Mouse (Mus musculus): ENCODE data around the gene Exoc2. TPM values are rescaled to one million over a fixed set of nuclear protein-coding genes. Genes with fewer than 3 reads are reported as not detected.

Gene Exoc2
- polyA plus RNA-seq, 1 experiment from 2014 or later, result 18.6 TPM

GRCm38 (mm10) chr13:30931613-30932012 lies 42.3 kb downstream of the Exoc2 start:
- Histone ChIP-seq H3K4me2 (no peak overlapping the region), H3K27ac (no peak overlapping the region), H3K36me3 (no peaks in the 10 kb centered on the region), H3K27me3 (no peaks in the 10 kb centered on the region), H3K4me1 (replicated peaks) (no peaks in the 10 kb centered on the region), H3K9ac (no peak overlapping the region), H3K9me3 (replicated peaks) (no peaks in the 10 kb centered on the region), H3K4me3 (no peak overlapping the region)
- WGBS, result 72% methylated on average over 4 of the region's 4 CpGs
- no peak for ATAC-seq (replicated peaks; ENCODE audit: insufficient number of reproducible peaks, insufficient read depth, low FRiP score, low read depth)

- H3K36me3 ChIP-seq, result peaks cover 6% of the 10 kb centered on the region; the same call in 1 of the 2 replicates
- 67% methylated on average over 2 of the region's 2 CpGs for WGBS
- no peaks in the 10 kb centered on the region for H3K9me3 ChIP-seq (replicated peaks)
- H3K27ac ChIP-seq, result no peak overlapping the region
- no peak for ATAC-seq (replicated peaks; ENCODE audit: insufficient number of reproducible peaks, insufficient read depth, low FRiP score, low read depth)
- no peak overlapping the region for H3K4me2 ChIP-seq
- no peaks in the 10 kb centered on the region for H3K4me1 ChIP-seq (replicated peaks)
- H3K9ac ChIP-seq, result no peak overlapping the region
- no peak overlapping the region for H3K4me3 ChIP-seq
- H3K27me3 ChIP-seq, result no peaks in the 10 kb centered on the region
Measured at GRCm38 (mm10) chr13:30929119-30929518, 44.8 kb downstream of the Exoc2 start.

- Histone ChIP-seq H3K9ac (no peak overlapping the region), H3K36me3 (peaks cover 6% of the 10 kb centered on the region; the same call in 1 of the 2 replicates), H3K4me3 (no peak overlapping the region), H3K4me1 (replicated peaks) (no peaks in the 10 kb centered on the region), H3K27me3 (no peaks in the 10 kb centered on the region), H3K27ac (no peak overlapping the region), H3K9me3 (replicated peaks) (no peaks in the 10 kb centered on the region), H3K4me2 (no peak overlapping the region)
- no peak for ATAC-seq (replicated peaks; ENCODE audit: insufficient number of reproducible peaks, insufficient read depth, low FRiP score, low read depth)
- 89% methylated on average over 6 of the region's 6 CpGs for WGBS
Measured at GRCm38 (mm10) chr13:30924269-30924668, 49.6 kb downstream of the Exoc2 start.

- Histone ChIP-seq H3K4me2 (no peak overlapping the region), H3K4me1 (replicated peaks) (no peaks in the 10 kb centered on the region)
- WGBS, result 89% methylated on average over 4 of the region's 4 CpGs
Measured at GRCm38 (mm10) chr13:30921914-30922313, 52.0 kb downstream of the Exoc2 start.

GRCm38 (mm10) chr13:30913757-30914156 lies 60.1 kb downstream of the Exoc2 start:
- H3K9ac ChIP-seq, result no peak overlapping the region

More at GRCm38 (mm10) chr13:30921914-30922313, 52.0 kb downstream of the Exoc2 start:
- Histone ChIP-seq H3K9me3 (replicated peaks) (no peaks in the 10 kb centered on the region), H3K36me3 (peaks cover 6% of the 10 kb centered on the region; the same call in 1 of the 2 replicates), H3K27me3 (no peaks in the 10 kb centered on the region), H3K4me3 (no peak overlapping the region), H3K9ac (no peak overlapping the region), H3K27ac (no peak overlapping the region)
- ATAC-seq (replicated peaks; ENCODE audit: insufficient number of reproducible peaks, insufficient read depth, low FRiP score, low read depth), result no peak

GRCm38 (mm10) chr13:30913028-30913427 lies 60.9 kb downstream of the Exoc2 start:
- 22% methylated on average over 4 of the region's 4 CpGs for WGBS
- no peaks in the 10 kb centered on the region for H3K36me3 ChIP-seq
- H3K9me3 ChIP-seq (replicated peaks), result no peaks in the 10 kb centered on the region
- no peak overlapping the region for H3K4me2 ChIP-seq
- H3K27me3 ChIP-seq, result no peaks in the 10 kb centered on the region
- no peaks in the 10 kb centered on the region for H3K4me1 ChIP-seq (replicated peaks)
- H3K27ac ChIP-seq, result no peak overlapping the region
- ATAC-seq (replicated peaks; ENCODE audit: insufficient number of reproducible peaks, insufficient read depth, low FRiP score, low read depth), result no peak; the same call in 1 of the 2 replicates
- no peak overlapping the region for H3K9ac ChIP-seq
- H3K4me3 ChIP-seq, result no peak overlapping the region

More at GRCm38 (mm10) chr13:30913757-30914156, 60.1 kb downstream of the Exoc2 start:
- Histone ChIP-seq H3K4me3 (no peak overlapping the region), H3K9me3 (replicated peaks) (no peaks in the 10 kb centered on the region), H3K4me2 (no peak overlapping the region), H3K4me1 (replicated peaks) (no peaks in the 10 kb centered on the region), H3K27me3 (no peaks in the 10 kb centered on the region), H3K36me3 (no peaks in the 10 kb centered on the region), H3K27ac (no peak overlapping the region)
- ATAC-seq (replicated peaks; ENCODE audit: insufficient number of reproducible peaks, insufficient read depth, low FRiP score, low read depth), result no peak

GRCm38 (mm10) chr13:30911931-30912625 lies 61.8 kb downstream of the Exoc2 start:
- H3K4me1 ChIP-seq (replicated peaks), result no peaks in the 10 kb centered on the region
- H3K9me3 ChIP-seq (replicated peaks), result no peaks in the 10 kb centered on the region
- no peak overlapping the region for H3K9ac ChIP-seq
- H3K4me3 ChIP-seq, result no peak overlapping the region
- H3K27me3 ChIP-seq, result no peaks in the 10 kb centered on the region
- no peak for ATAC-seq (replicated peaks; ENCODE audit: insufficient number of reproducible peaks, insufficient read depth, low FRiP score, low read depth)
- no peaks in the 10 kb centered on the region for H3K36me3 ChIP-seq
- WGBS, result 66% methylated on average over 5 of the region's 5 CpGs
- H3K27ac ChIP-seq, result no peak overlapping the region
- H3K4me2 ChIP-seq, result no peak overlapping the region

- Histone ChIP-seq H3K36me3 (no peaks in the 10 kb centered on the region; the same call in 1 of the 2 replicates), H3K9me3 (replicated peaks) (no peaks in the 10 kb centered on the region), H3K9ac (no peak overlapping the region), H3K4me2 (no peak overlapping the region), H3K4me1 (replicated peaks) (no peaks in the 10 kb centered on the region), H3K27ac (no peak overlapping the region), H3K4me3 (no peak overlapping the region), H3K27me3 (no peaks in the 10 kb centered on the region)
- ATAC-seq (replicated peaks; ENCODE audit: insufficient number of reproducible peaks, insufficient read depth, low FRiP score, low read depth), result no peak
- 83% methylated on average over 5 of the region's 5 CpGs for WGBS
Measured at GRCm38 (mm10) chr13:30910889-30911288, 63.0 kb downstream of the Exoc2 start.

- Histone ChIP-seq H3K27me3 (no peaks in the 10 kb centered on the region), H3K4me2 (no peak overlapping the region), H3K4me3 (no peak overlapping the region), H3K9me3 (replicated peaks) (no peaks in the 10 kb centered on the region), H3K4me1 (replicated peaks) (no peaks in the 10 kb centered on the region), H3K27ac (no peak overlapping the region), H3K36me3 (peaks cover 12% of the 10 kb centered on the region; the same call in 1 of the 2 replicates), H3K9ac (no peak overlapping the region)
- 60% methylated on average over 2 of the region's 2 CpGs for WGBS
- no peak for ATAC-seq (replicated peaks; ENCODE audit: insufficient number of reproducible peaks, insufficient read depth, low FRiP score, low read depth)
Measured at GRCm38 (mm10) chr13:30902286-30902685, 71.6 kb downstream of the Exoc2 start.

GRCm38 (mm10) chr13:30901387-30902041 lies 72.4 kb downstream of the Exoc2 start:
- no peaks in the 10 kb centered on the region for H3K9me3 ChIP-seq (replicated peaks)
- WGBS, result 88% methylated on average over 7 of the region's 7 CpGs
- no peak overlapping the region for H3K9ac ChIP-seq
- H3K27me3 ChIP-seq, result no peaks in the 10 kb centered on the region
- H3K4me1 ChIP-seq (replicated peaks), result no peaks in the 10 kb centered on the region
- no peak overlapping the region for H3K4me3 ChIP-seq
- no peak overlapping the region for H3K4me2 ChIP-seq
- no peak overlapping the region for H3K27ac ChIP-seq
- ATAC-seq (replicated peaks; ENCODE audit: insufficient number of reproducible peaks, insufficient read depth, low FRiP score, low read depth), result no peak
- H3K36me3 ChIP-seq, result peaks cover 12% of the 10 kb centered on the region; the same call in 1 of the 2 replicates

- H3K4me2 ChIP-seq, result no peak overlapping the region
- no peaks in the 10 kb centered on the region for H3K4me1 ChIP-seq (replicated peaks)
- H3K4me3 ChIP-seq, result no peak overlapping the region
- no peaks in the 10 kb centered on the region for H3K27me3 ChIP-seq
- H3K9me3 ChIP-seq (replicated peaks), result no peaks in the 10 kb centered on the region
- WGBS, result 73% methylated on average over 6 of the region's 6 CpGs
- no peak for ATAC-seq (replicated peaks; ENCODE audit: insufficient number of reproducible peaks, insufficient read depth, low FRiP score, low read depth)
- peaks cover 8% of the 10 kb centered on the region; the same call in 1 of the 2 replicates for H3K36me3 ChIP-seq
- no peak overlapping the region for H3K9ac ChIP-seq
- no peak overlapping the region for H3K27ac ChIP-seq
Measured at GRCm38 (mm10) chr13:30894015-30894634, 79.8 kb downstream of the Exoc2 start.
